Mouse (Mus musculus) activated CD4-positive, CD25-positive, alpha-beta regulatory T cell, adult 4 months (primary cell): ENCODE results near the gene Asb2. TPM values are rescaled to one million over a fixed set of nuclear protein-coding genes. Genes with fewer than 3 reads are reported as not detected.

Source experiments
- ATAC-seq: one replicate; pipeline ENCODE4 v1.8.0; 2017
- polyA plus RNA-seq, 2 experiments: library from polyadenylated mRNA; unstranded; fragments of 100-300 nt; shearing (Covaris generic); gene quantifications; one replicate each; pipeline ENCODE4 v1.2.1; 2017

Gene Asb2
- polyA plus RNA-seq, 2 experiments from 2014 or later: 14.2 to 37.7 TPM

- ATAC-seq: no peak
Measured at GRCm38 (mm10) chr12:103358951-103359801, 3.4 kb upstream of the Asb2 start.

- no peak for ATAC-seq
Measured at GRCm38 (mm10) chr12:103358216-103358615, 2.4 kb upstream of the Asb2 start.

GRCm38 (mm10) chr12:103356415-103356748 lies 581 bp upstream of the Asb2 start:
- ATAC-seq: no peak

GRCm38 (mm10) chr12:103353538-103353937 lies 2.3 kb downstream of the Asb2 start:
- no peak for ATAC-seq

GRCm38 (mm10) chr12:103352735-103353134 lies 3.1 kb downstream of the Asb2 start:
- no peak for ATAC-seq

GRCm38 (mm10) chr12:103348506-103348905 lies 7.3 kb downstream of the Asb2 start:
- peak; percentile 64 for ATAC-seq

- no peak for ATAC-seq
Measured at GRCm38 (mm10) chr12:103347406-103347805, 8.4 kb downstream of the Asb2 start.

- peak; percentile 61 for ATAC-seq
Measured at GRCm38 (mm10) chr12:103346945-103347344, 8.9 kb downstream of the Asb2 start.

GRCm38 (mm10) chr12:103344934-103345333 lies 10.9 kb downstream of the Asb2 start:
- no peak for ATAC-seq

- peak; percentile 51 for ATAC-seq
Measured at GRCm38 (mm10) chr12:103343456-103343855, 12.3 kb downstream of the Asb2 start.

GRCm38 (mm10) chr12:103341212-103341611 lies 14.6 kb downstream of the Asb2 start:
- ATAC-seq: peak; percentile 94

GRCm38 (mm10) chr12:103338162-103338798 lies 17.5 kb downstream of the Asb2 start:
- no peak for ATAC-seq

GRCm38 (mm10) chr12:103336766-103337165 lies 19.0 kb downstream of the Asb2 start:
- ATAC-seq: no peak

GRCm38 (mm10) chr12:103333426-103333825 lies 22.4 kb downstream of the Asb2 start:
- ATAC-seq: no peak

- peak; percentile 33 for ATAC-seq
Measured at GRCm38 (mm10) chr12:103332879-103333278, 22.9 kb downstream of the Asb2 start.

- ATAC-seq: peak; percentile 96
Measured at GRCm38 (mm10) chr12:103331491-103331890, 24.3 kb downstream of the Asb2 start.

- ATAC-seq: no peak
Measured at GRCm38 (mm10) chr12:103328448-103329191, 27.2 kb downstream of the Asb2 start.

GRCm38 (mm10) chr12:103327107-103327506 lies 28.7 kb downstream of the Asb2 start:
- no peak for ATAC-seq

- no peak for ATAC-seq
Measured at GRCm38 (mm10) chr12:103326569-103326968, 29.2 kb downstream of the Asb2 start.

GRCm38 (mm10) chr12:103325156-103325857 lies 30.5 kb downstream of the Asb2 start:
- ATAC-seq: peak; percentile 96

GRCm38 (mm10) chr12:103322801-103323200 lies 33.0 kb downstream of the Asb2 start:
- no peak for ATAC-seq

GRCm38 (mm10) chr12:103315831-103316545 lies 39.8 kb downstream of the Asb2 start:
- ATAC-seq: no peak
